In the genomic region with DNA sequence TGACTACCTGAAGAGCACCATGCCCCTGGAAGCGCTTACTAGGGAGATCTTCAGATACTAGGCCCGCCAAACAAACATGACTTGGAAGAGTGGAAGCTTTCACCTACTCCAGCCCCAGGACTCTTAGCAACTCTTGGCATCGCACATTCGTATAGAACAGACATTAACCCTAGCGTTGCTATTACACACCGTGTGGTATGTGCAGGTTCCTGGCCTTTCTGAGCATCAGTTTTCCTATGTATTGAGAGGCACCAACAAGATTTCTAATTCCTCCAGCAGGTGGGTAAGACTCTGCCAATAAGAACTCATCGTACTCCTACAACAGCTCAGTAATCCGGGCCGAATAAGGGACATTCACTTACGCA, we compare ENCODE assay signal across 7 mouse cellular contexts. TPM values are rescaled to one million over a fixed set of nuclear protein-coding genes. Genes with fewer than 3 reads are reported as not detected.
DNase-seq lines count a peak whose midpoint lies in the region; ATAC-seq and TF ChIP-seq lines count a peak whose summit lies in the region.

No protein-coding gene starts in this region.

- no peaks in the 10 kb centered on the region for H3K9me3 ChIP-seq in lung, postnatal 0 days (ENCODE audit: low read length)
- H3K9me3 ChIP-seq in forebrain, embryonic 11.5 days (ENCODE audit: control insufficient read depth, low read length), result no peaks in the 10 kb centered on the region
- H3K9me3 ChIP-seq in limb, embryonic 13.5 days, result no peaks in the 10 kb centered on the region
- H3K9me3 ChIP-seq in stomach, embryonic 14.5 days (ENCODE audit: control insufficient read depth, low read depth, low read length), result no peaks in the 10 kb centered on the region

- H3K4me3 ChIP-seq in lung, postnatal 0 days (ENCODE audit: low read depth, low read length), result peak overlapping the region; percentile 84
- H3K4me3 ChIP-seq in forebrain, embryonic 11.5 days (ENCODE audit: low read depth, low read length), result peak overlapping the region; percentile 71
- peak overlapping the region; percentile 81 for H3K4me3 ChIP-seq in limb, embryonic 13.5 days
- peak overlapping the region; percentile 89 for H3K4me3 ChIP-seq in stomach, embryonic 14.5 days (ENCODE audit: low read depth, low read length)

- H3K27ac ChIP-seq in lung, postnatal 0 days (ENCODE audit: low read length), result peak overlapping the region; percentile 29; the same call in 1 of the 2 replicates
- H3K27ac ChIP-seq in forebrain, embryonic 11.5 days (ENCODE audit: low read depth, low read length), result no peak overlapping the region
- peak overlapping the region; percentile 78 for H3K27ac ChIP-seq in limb, embryonic 13.5 days
- no peak overlapping the region; the same call in 1 of the 2 replicates for H3K27ac ChIP-seq in stomach, embryonic 14.5 days (ENCODE audit: low read length)

- 5% methylated on average over 10 of the region's 10 CpGs for WGBS in lung, postnatal 0 days
- WGBS in forebrain, embryonic 11.5 days, result 6% methylated on average over 10 of the region's 10 CpGs
- 5% methylated on average over 10 of the region's 10 CpGs for WGBS in limb, embryonic 13.5 days
- WGBS in stomach, embryonic 14.5 days, result 5% methylated on average over 10 of the region's 10 CpGs

- no peaks in the 10 kb centered on the region for H3K27me3 ChIP-seq in lung, postnatal 0 days (replicated peaks; ENCODE audit: insufficient read depth, low read length)
- peaks cover 24% of the 10 kb centered on the region for H3K27me3 ChIP-seq in forebrain, embryonic 11.5 days (ENCODE audit: control insufficient read depth, insufficient read depth, low read length)
- H3K27me3 ChIP-seq in limb, embryonic 13.5 days, result peaks cover 20% of the 10 kb centered on the region
- no peaks in the 10 kb centered on the region for H3K27me3 ChIP-seq in stomach, embryonic 14.5 days (ENCODE audit: control insufficient read depth, insufficient read depth, low read length)

- peak; percentile 14 for ATAC-seq in lung, postnatal 0 days
- no peak for ATAC-seq in forebrain, embryonic 11.5 days (replicated peaks; ENCODE audit: low FRiP score)
- peak; percentile 14 for ATAC-seq in limb, embryonic 13.5 days (ENCODE audit: low FRiP score, low read depth)
- ATAC-seq in stomach, embryonic 14.5 days (ENCODE audit: insufficient number of reproducible peaks, insufficient read depth, low FRiP score, low read depth), result no peak

- peak; percentile 51 for DNase-seq in lung, postnatal 0 days (ENCODE audit: low spot score)
- DNase-seq in lung, postnatal 14 days, result no peak
- no peak for DNase-seq in forebrain, embryonic 11.5 days (ENCODE audit: low spot score)
- DNase-seq in urinary bladder, postnatal 10 days (ENCODE audit: low spot score), result no peak
- DNase-seq in adrenal gland, adult 8-10 months, result no peak

- no peak for TF ChIP-seq EP300 in lung, postnatal 0 days (IDR thresholded peaks at IDR 0.05)

- peaks cover 22% of the 10 kb centered on the region; the same call in 1 of the 2 replicates for H3K4me1 ChIP-seq in lung, postnatal 0 days (ENCODE audit: insufficient read depth, low read depth, low read length)
- H3K4me1 ChIP-seq in forebrain, embryonic 11.5 days (replicated peaks; ENCODE audit: control insufficient read depth, insufficient read depth, low read length), result peaks cover 12% of the 10 kb centered on the region; the same call in 1 of the 2 replicates
- H3K4me1 ChIP-seq in limb, embryonic 13.5 days, result peaks cover 55% of the 10 kb centered on the region
- peaks cover 46% of the 10 kb centered on the region for H3K4me1 ChIP-seq in stomach, embryonic 14.5 days (ENCODE audit: control insufficient read depth, insufficient read depth, low read length)

- H3K4me2 ChIP-seq in lung, postnatal 0 days (replicated peaks; ENCODE audit: low read depth, low read length), result peak overlapping the region; percentile 83
- H3K4me2 ChIP-seq in forebrain, embryonic 11.5 days (ENCODE audit: low read depth, low read length, severe bottlenecking), result peak overlapping the region; percentile 94
- peak overlapping the region; percentile 88 for H3K4me2 ChIP-seq in limb, embryonic 13.5 days (replicated peaks)
- H3K4me2 ChIP-seq in stomach, embryonic 14.5 days (replicated peaks; ENCODE audit: low read depth, low read length), result peak overlapping the region; percentile 87

- no peak for TF ChIP-seq CTCF in lung, postnatal 0 days (IDR thresholded peaks at IDR 0.05)

- no peaks in the 10 kb centered on the region for H3K36me3 ChIP-seq in lung, postnatal 0 days (ENCODE audit: insufficient read depth, low read length)
- no peaks in the 10 kb centered on the region for H3K36me3 ChIP-seq in forebrain, embryonic 11.5 days (ENCODE audit: control insufficient read depth, insufficient read depth, low read length)
- H3K36me3 ChIP-seq in limb, embryonic 13.5 days, result peaks cover 15% of the 10 kb centered on the region
- peaks cover 7% of the 10 kb centered on the region for H3K36me3 ChIP-seq in stomach, embryonic 14.5 days (ENCODE audit: control insufficient read depth, insufficient read depth, low read length)

- H3K9ac ChIP-seq in lung, postnatal 0 days (replicated peaks; ENCODE audit: low read depth), result peak overlapping the region; percentile 6; the same call in 1 of the 2 replicates
- H3K9ac ChIP-seq in forebrain, embryonic 11.5 days (ENCODE audit: low read length), result peak overlapping the region; percentile 86
- peak overlapping the region; percentile 94 for H3K9ac ChIP-seq in limb, embryonic 13.5 days
- peak overlapping the region; percentile 28 for H3K9ac ChIP-seq in stomach, embryonic 14.5 days (replicated peaks; ENCODE audit: low read depth, low read length)

RNA-seq across cellular contexts. Expression of gene Ccdc102a, which starts 1.0 kb away (rescaled TPM):
- polyA plus RNA-seq in lung, postnatal 0 days (2015; fragmentation: Nextera tagmentation; extraction: Ambion mirVana), result 14.6 and 17.2 TPM in 2 replicates
- polyA plus RNA-seq in forebrain, embryonic 11.5 days (2014; fragmentation: Nextera tagmentation; extraction: Ambion mirVana), result 18.8 and 19.5 TPM in 2 replicates
- polyA plus RNA-seq in limb, embryonic 13.5 days (2015; fragmentation: Nextera tagmentation; extraction: Ambion mirVana), result 46.3 and 46.6 TPM in 2 replicates
- polyA plus RNA-seq in stomach, embryonic 14.5 days (2014; fragmentation: Nextera tagmentation; extraction: Ambion mirVana), result 29.9 and 32.3 TPM in 2 replicates
- total RNA-seq in adrenal gland, adult 8-10 months (2022), result 10 to 100 TPM in 2 of 4 experiments, 1 to 10 TPM in 2; 6.9 to 11.1 (median 8.6) TPM

RNA-seq across cellular contexts. Expression of gene Adgrg5, which starts 6.6 kb away (rescaled TPM):
- polyA plus RNA-seq in lung, postnatal 0 days (2015; fragmentation: Nextera tagmentation; extraction: Ambion mirVana), result 0.19 and 0.31 TPM in 2 replicates
- polyA plus RNA-seq in forebrain, embryonic 11.5 days (2014; fragmentation: Nextera tagmentation; extraction: Ambion mirVana), result 0.12 and 0.20 TPM in 2 replicates
- polyA plus RNA-seq in limb, embryonic 13.5 days (2015; fragmentation: Nextera tagmentation; extraction: Ambion mirVana), result 0.10 and 0.13 TPM in 2 replicates
- 0.25 and 0.36 TPM in 2 replicates for polyA plus RNA-seq in stomach, embryonic 14.5 days (2014; fragmentation: Nextera tagmentation; extraction: Ambion mirVana)
- 1 to 10 TPM in 2 of 4 experiments, under 1 TPM in 2; 0.49 to 2.0 (median 0.94) TPM for total RNA-seq in adrenal gland, adult 8-10 months (2022)

RNA-seq across cellular contexts. Expression of gene Dok4, which starts 40.8 kb away (rescaled TPM):
- 42.7 and 47.5 TPM in 2 replicates for polyA plus RNA-seq in lung, postnatal 0 days (2015; fragmentation: Nextera tagmentation; extraction: Ambion mirVana)
- 19.1 and 19.9 TPM in 2 replicates for polyA plus RNA-seq in forebrain, embryonic 11.5 days (2014; fragmentation: Nextera tagmentation; extraction: Ambion mirVana)
- 21.4 and 21.7 TPM in 2 replicates for polyA plus RNA-seq in limb, embryonic 13.5 days (2015; fragmentation: Nextera tagmentation; extraction: Ambion mirVana)
- polyA plus RNA-seq in stomach, embryonic 14.5 days (2014; fragmentation: Nextera tagmentation; extraction: Ambion mirVana), result 17.2 and 19.9 TPM in 2 replicates
- 10 to 100 TPM in 2 of 4 experiments, 1 to 10 TPM in 2; 6.5 to 13.8 (median 9.8) TPM for total RNA-seq in adrenal gland, adult 8-10 months (2022)

RNA-seq across cellular contexts. Expression of gene Adgrg1, which starts 57.6 kb away (rescaled TPM):
- 33.9 and 39.0 TPM in 2 replicates for polyA plus RNA-seq in lung, postnatal 0 days (2015; fragmentation: Nextera tagmentation; extraction: Ambion mirVana)
- 177 and 184 TPM in 2 replicates for polyA plus RNA-seq in forebrain, embryonic 11.5 days (2014; fragmentation: Nextera tagmentation; extraction: Ambion mirVana)
- 7.9 and 8.7 TPM in 2 replicates for polyA plus RNA-seq in limb, embryonic 13.5 days (2015; fragmentation: Nextera tagmentation; extraction: Ambion mirVana)
- polyA plus RNA-seq in stomach, embryonic 14.5 days (2014; fragmentation: Nextera tagmentation; extraction: Ambion mirVana), result 43.8 and 50.9 TPM in 2 replicates
- 10 to 100 TPM; 14.6 to 60.9 (median 38.3) TPM for total RNA-seq in adrenal gland, adult 8-10 months (2022)

RNA-seq across cellular contexts. Expression of gene Polr2c, which starts 59.7 kb away (rescaled TPM):
- 98.4 and 103 TPM in 2 replicates for polyA plus RNA-seq in lung, postnatal 0 days (2015; fragmentation: Nextera tagmentation; extraction: Ambion mirVana)
- 156 and 173 TPM in 2 replicates for polyA plus RNA-seq in forebrain, embryonic 11.5 days (2014; fragmentation: Nextera tagmentation; extraction: Ambion mirVana)
- 145 and 149 TPM in 2 replicates for polyA plus RNA-seq in limb, embryonic 13.5 days (2015; fragmentation: Nextera tagmentation; extraction: Ambion mirVana)
- polyA plus RNA-seq in stomach, embryonic 14.5 days (2014; fragmentation: Nextera tagmentation; extraction: Ambion mirVana), result 150 and 159 TPM in 2 replicates
- total RNA-seq in adrenal gland, adult 8-10 months (2022), result 10 to 100 TPM; 55.9 to 91.6 (median 71.1) TPM

Comparison
In these comparisons a context has a peak if more than half of its experiments do, and no peak if none do; other contexts are left out.
1. ATAC-seq: peak in lung, postnatal 0 days (single experiment) and limb, embryonic 13.5 days (single experiment); none in forebrain, embryonic 11.5 days (single experiment) and stomach, embryonic 14.5 days (single experiment).
2. H3K27ac ChIP-seq: peak in lung, postnatal 0 days (single experiment) and limb, embryonic 13.5 days (single experiment); none in forebrain, embryonic 11.5 days (single experiment) and stomach, embryonic 14.5 days (single experiment).
3. H3K9ac ChIP-seq: peak in every context shown above with its lines; median percentile 94 in limb, embryonic 13.5 days; 86 in forebrain, embryonic 11.5 days; 28 in stomach, embryonic 14.5 days; 6 in lung, postnatal 0 days.
4. Peak in every context shown above with its lines, with median percentiles within 50 percentile points of each other: H3K4me2 ChIP-seq and H3K4me3 ChIP-seq.